Mouse (Mus musculus) spleen, adult 10 weeks (tissue): Measurements from ENCODE around the gene Bbof1. TPM values are rescaled to one million over a fixed set of nuclear protein-coding genes. Genes with fewer than 3 reads are reported as not detected.

ENCODE experiments used
- polyA plus RNA-seq: library from polyadenylated mRNA; stranded (reverse); fragments of 350-450 nt; fragmentation: Illumina TruSeq; extraction: RNeasy Lipid Tissue Mini Kit (QIAGEN cat#74804); gene quantifications from one replicate; pipeline ENCODE4 v1.2.3, GENCODE M21; 2015; ENCODE audit warnings: low replicate concordance; ENCODE audit not compliant: insufficient read depth

The Bbof1 gene
- polyA plus RNA-seq = 1.6 TPM

GRCm38 (mm10) chr12:84408819-84409507, at the start of gene Bbof1, which contains the start of gene Entpd5:
TSS of gene Bbof1 (plus strand) at chr12:84409071.
TSS of gene Entpd5 (minus strand) at chr12:84409029.

GRCm38 (mm10) chr12:84361555-84362489, 47.0 kb upstream of the Bbof1 start, which contains the start of the genes Coq6 and Fam161b:
TSS of gene Coq6 (plus strand) at chr12:84361657.
TSS of gene Fam161b (minus strand) at chr12:84361833.

GRCm38 (mm10) chr12:84416834-84417604, 8.1 kb downstream of the Bbof1 start, which contains the start of gene Rnf113a2:
TSS of gene Rnf113a2 (plus strand) at chr12:84417196.

GRCm38 (mm10) chr12:84450718-84451646, 42.1 kb downstream of the Bbof1 start, which contains the start of the genes Aldh6a1 and Lin52:
TSS of gene Aldh6a1 (minus strand) at chr12:84451004.
TSS of gene Lin52 (plus strand) at chr12:84451422.

Other genes with a start within 250 kb of the Bbof1 start
- gene Elmsan1, start 190.2 kb upstream of the Bbof1 start, polyA plus RNA-seq = 32.6 TPM
- gene Ptgr2, start 123.8 kb upstream of the Bbof1 start, polyA plus RNA-seq = 42.3 TPM
- 50.4 TPM for gene Zfp410, start 92.2 kb upstream of the Bbof1 start, polyA plus RNA-seq
- gene Coq6, start 47.4 kb upstream of the Bbof1 start, polyA plus RNA-seq = 13.8 TPM
- gene Fam161b, start 47.2 kb upstream of the Bbof1 start, polyA plus RNA-seq = 1.6 TPM
- 43.1 TPM for gene Entpd5, start within 50 bp of the Bbof1 start, polyA plus RNA-seq
- gene Rnf113a2, start 8.1 kb downstream of the Bbof1 start, polyA plus RNA-seq = 22.5 TPM
- 20.8 TPM for gene Aldh6a1, start 41.9 kb downstream of the Bbof1 start, polyA plus RNA-seq
- gene Lin52, start 42.4 kb downstream of the Bbof1 start, polyA plus RNA-seq = 17.9 TPM
- gene Vsx2, start 160.7 kb downstream of the Bbof1 start, polyA plus RNA-seq = not detected
- 12.5 TPM for gene Abcd4, start 208.3 kb downstream of the Bbof1 start, polyA plus RNA-seq
- not detected for gene Vrtn, start 231.9 kb downstream of the Bbof1 start, polyA plus RNA-seq